Mouse (Mus musculus) spleen, adult 18-20 months (tissue): ENCODE results near the gene Nelfb.
A peak's percentile ranks its signal among the peaks of the same experiment; 100 is the strongest.
"Not testable (repeated sequence)": the region's sequence is repeated elsewhere in the genome, so short reads cannot be mapped to it uniquely, and the experiment has no call there.

ENCODE experiments used
- DNase-seq, 2 experiments: peaks; one replicate each; pipeline ENCODE4 v3.0.0; 2022; ENCODE audit warnings: mixed read lengths in 2 of 2

The Nelfb gene

GRCm38 (mm10) chr2:25211121-25211670 is at the start of gene Nelfb:
Gene Nelfb (minus strand): TSS chr2:25211489.
- DNase-seq = peak; percentile 86 to 91

GRCm38 (mm10) chr2:25258887-25259286 is 47.6 kb upstream of the Nelfb start:
- no peak for DNase-seq

DNA sequence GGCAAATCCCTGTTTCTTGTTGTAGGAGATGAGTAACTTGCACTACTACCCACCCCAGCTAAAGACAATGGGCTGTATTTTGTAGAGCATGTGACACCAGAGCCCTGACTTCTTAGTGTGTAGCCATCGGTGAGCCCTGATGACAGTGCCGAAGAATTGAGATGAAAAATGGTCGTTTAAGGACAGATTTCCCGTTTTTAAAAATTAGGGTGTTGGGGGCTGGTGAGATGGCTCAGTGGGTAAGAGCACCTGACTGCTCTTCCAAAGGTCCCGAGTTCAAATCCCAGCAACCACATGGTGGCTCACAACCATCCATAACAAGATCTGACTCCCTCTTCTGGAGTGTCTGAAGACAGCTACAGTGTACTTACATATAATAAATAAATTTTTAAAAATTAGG is 46.0 kb upstream of the Nelfb start:
- DNase-seq = not testable (repeated sequence)

DNA sequence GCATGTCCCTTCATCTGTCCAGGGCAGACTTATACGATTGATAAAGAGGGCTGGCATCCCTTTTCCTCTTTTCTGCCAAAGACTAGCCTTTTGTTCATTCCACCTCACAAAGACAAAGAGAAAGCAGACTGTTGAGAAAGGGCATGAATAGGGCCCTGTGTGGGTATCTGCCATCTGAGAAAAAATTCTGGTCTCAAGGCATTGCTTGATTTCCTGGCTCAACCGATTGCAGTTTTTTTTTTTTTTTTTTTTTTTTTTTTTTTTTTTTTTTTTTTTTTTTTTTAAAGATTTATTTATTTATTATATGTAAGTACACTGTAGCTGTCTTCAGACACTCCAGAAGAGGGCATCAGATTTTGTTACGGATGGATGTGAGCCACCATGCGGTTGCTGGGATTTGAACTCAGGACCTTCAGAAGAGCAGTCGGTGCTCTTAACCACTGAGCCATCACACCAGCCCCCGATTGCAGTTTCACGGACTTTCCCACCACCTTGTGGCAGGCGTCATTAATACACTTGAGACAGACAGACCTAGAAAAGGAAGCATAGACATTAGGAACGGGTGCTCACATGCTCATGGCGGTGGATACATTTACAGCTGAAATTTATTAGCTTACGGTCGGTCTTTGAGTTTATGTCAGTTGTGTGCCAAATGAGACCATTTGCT is 45.3 kb upstream of the Nelfb start:
- peak in 1 of 2 experiments; percentile 59 for DNase-seq

DNA sequence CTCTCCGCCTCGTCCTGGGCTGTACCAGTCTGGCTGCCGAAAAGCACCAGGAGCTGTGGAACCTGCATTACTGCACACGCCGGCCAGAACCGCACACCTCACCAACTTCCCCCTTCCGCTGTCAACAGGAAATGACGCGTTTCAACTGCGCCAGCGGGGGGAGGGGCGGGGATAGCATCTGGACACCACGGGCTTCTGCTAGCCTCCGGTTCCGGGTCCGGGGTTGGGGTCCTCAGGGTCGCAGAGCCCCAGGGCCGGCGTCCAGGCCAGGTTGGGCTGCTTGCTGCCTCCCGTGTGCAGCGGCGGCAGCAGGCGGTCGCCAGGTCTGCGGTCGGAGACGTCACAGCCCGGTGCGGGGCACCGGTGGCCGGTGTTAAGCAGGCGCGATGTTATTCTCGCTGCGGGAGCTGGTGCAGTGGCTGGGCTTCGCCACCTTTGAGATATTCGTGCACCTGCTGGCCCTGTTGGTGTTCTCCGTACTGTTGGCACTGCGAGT is 44.0 kb upstream of the Nelfb start, which contains the start of gene Tmem203:
Tmem203 (plus strand) TSS at position 156 of the 496 bp plus-strand sequence.
- DNase-seq = peak; percentile 72 to 84

- peak in 1 of 2 experiments; percentile 28 for DNase-seq
Measured at GRCm38 (mm10) chr2:25252331-25252730, 41.0 kb upstream of the Nelfb start.

GRCm38 (mm10) chr2:25246183-25247072 is 35.1 kb upstream of the Nelfb start, which contains the start of gene AL732309.1:
Gene AL732309.1 (minus strand): TSS chr2:25246863.
- DNase-seq = no peak

DNA sequence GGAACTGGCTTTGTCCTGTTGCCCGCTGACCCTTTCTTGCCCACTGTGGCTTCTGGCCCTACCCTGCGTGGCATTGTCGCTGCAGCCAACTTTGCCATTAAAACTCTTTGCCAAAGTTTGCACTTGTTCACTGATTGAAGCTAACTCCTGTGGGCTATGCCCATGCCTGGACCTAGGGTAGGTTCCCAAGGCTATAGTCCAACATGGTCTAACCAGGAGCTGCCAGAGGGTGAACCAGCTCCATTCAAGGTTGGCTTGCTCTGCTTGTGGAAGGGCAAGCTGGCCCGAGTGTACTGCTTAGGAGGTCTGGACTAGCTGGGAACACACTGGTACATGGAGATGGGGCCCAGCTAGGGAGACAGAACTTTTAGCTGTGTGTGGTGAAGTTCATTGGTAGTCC is 32.9 kb upstream of the Nelfb start:
- DNase-seq = no peak

DNA sequence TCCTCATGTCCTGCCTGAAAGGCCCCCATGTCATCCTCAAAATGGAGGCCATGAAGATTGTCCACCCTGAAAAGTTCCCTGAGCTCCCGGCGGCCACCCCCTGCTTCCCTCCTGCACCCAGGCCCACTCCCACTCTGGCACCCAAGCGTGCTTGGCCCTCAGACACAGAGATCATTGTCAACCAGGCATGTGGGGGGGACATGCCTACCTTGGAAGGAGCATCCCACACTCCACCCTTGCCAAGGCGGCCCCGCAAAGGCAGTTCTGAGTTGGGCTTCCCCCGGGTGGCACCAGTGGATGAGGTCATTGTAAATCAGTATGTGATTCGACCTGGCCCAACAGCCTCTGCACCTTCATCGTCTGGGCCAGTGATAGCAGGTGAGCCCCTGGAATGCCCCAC is 32.1 kb upstream of the Nelfb start:
- no peak for DNase-seq

- DNase-seq = no peak
Measured at GRCm38 (mm10) chr2:25242101-25242506, 30.8 kb upstream of the Nelfb start, which contains the start of the genes Rnf208 and Cysrt1. Gene Rnf208 (plus strand): TSS chr2:25242255. Gene Cysrt1 (minus strand): TSS chr2:25242452.

GRCm38 (mm10) chr2:25241438-25241775 is 30.1 kb upstream of the Nelfb start:
- DNase-seq = no peak

DNA sequence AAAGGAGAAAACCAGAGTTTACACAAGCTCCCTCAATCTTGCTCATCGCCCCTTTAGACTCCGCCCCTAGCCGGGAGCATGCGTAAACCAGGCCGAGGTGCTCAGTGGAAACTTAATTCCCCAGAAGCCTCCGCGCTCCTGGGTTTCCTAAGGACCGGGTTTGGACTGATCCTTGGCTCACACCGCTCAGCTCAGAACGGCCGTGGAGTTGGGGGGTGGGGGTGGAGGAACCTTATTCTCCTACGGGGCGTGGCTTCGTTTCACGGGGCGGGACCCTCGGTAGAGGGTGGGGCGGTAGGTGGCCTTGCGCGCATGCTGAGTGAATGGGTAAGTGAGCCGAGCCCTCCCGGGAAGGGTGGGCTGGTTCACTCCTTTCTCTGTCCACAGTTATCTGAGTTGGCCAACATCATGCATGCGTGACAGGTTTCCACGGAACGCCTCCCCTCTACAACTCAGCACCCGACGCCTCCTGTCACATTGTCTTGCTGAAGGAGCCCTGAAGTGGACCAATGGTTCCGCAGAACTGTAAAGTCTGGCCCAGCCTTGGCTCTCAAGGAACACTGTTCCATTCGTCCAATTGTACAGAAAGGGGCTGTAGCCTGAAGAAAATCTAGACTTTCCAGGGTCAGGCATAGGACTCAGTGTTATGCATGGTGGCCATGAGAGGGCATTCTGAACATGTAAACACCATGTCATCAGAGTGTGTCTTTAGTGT is 29.6 kb upstream of the Nelfb start:
- peak in 1 of 2 experiments; percentile 52 for DNase-seq

DNA sequence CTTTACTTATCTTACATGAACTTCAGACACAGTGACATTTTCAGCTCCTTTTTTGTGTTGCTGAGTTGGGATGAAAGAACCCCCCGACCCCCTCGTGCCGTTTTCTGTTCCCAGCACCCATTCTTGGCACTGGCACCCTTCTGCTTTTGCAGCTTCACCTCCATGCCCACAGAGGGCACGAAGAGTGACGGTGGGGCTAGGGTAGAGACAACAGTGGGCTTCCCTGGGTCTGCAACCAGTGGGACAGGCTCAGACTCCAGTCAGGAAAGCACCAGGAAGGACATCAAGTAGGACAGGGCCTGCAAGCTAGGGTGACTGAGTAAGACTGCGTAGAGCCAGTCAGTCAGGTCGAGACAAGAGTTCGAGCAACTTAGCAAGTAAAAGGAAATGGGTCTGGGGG is 29.0 kb upstream of the Nelfb start:
- DNase-seq = no peak

DNA sequence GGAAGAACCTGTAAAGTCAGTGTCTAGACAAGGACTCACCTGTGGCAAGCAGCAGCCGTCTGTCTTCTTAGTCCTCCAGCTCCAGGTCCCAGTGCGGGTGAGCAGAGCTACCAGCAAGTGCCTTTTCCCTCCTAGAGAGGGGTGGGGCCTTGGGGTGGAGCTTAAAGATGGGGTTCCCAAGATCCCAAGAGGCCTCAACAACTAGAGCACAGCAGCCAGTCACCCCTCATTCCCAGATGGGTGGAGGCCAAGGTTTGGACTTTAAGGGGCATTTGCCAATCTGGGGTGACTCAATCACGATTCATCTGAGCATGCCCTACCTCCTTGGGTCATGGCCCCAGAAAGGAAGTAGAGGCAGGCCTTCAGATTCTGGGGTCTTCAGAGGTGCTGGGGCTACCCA is 28.5 kb upstream of the Nelfb start:
- no peak for DNase-seq

- no peak for DNase-seq
Measured at GRCm38 (mm10) chr2:25238106-25238505, 26.8 kb upstream of the Nelfb start.

DNA sequence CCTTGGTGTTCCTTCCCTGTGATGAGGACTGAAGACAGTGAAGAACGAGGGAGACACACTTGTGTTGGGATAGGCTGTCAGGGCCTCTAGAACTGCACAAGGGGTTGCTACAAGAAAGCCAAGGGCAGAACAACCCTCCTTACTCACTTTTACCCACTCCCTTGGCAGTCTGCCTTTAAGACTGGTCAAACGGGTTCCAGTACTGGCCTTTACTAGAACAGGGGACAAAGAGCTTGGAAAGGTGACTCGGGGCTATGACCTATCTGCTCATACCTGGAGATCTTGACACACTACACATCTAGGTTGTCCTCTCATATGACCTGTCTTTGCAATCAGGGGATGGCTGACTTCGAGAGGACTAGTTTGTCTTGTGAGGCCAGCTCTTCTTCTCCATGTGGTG is 26.2 kb upstream of the Nelfb start:
- DNase-seq = no peak

DNA sequence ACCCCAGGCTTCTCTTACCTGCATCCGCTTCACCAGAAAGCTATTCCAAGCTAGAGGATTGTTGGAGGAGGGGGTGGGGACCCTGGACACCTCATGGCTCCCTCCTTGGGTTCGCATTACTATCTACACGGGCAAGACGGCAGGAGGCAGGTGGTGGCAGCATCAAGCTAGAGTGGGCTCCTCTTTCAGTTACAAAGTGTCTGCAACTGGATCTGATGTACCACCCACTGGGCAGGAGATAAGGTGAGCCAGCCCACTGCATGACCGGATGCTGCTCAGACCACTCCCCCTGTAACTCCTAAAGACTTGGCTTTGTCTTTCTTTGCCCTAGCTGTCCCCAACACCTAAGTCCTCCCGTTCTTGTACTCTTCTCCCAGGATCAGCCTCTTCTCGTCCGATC is 25.3 kb upstream of the Nelfb start, which contains the start of gene Rnf224:
Rnf224 (minus strand) TSS at position 174 of the 400 bp plus-strand sequence.
- DNase-seq = no peak

GRCm38 (mm10) chr2:25234551-25235220 is 23.4 kb upstream of the Nelfb start:
- no peak for DNase-seq

DNA sequence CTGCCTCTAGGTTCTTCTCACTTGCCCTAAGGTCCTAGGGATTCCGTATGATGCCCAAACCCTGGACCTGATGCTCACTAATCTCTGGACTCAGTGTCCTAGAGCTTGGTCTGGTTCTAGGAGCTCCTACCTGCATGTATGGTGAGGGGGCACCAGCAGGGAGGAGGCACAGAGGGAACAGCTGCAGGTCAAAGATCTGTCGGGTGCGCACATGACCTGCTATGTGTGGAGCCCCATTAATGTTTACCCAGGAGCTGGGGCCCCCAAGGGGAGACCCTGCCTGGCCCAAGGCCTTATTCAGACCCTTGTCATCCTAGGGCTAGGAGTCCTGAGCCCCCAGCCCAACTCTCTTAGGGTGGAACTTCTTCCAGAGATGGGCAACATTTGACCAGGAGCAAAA is 22.8 kb upstream of the Nelfb start, which contains the start of gene Slc34a3:
Slc34a3 (minus strand) TSS at position 315 of the 400 bp plus-strand sequence.
- DNase-seq = no peak

GRCm38 (mm10) chr2:25233421-25233820 is 22.1 kb upstream of the Nelfb start:
- no peak for DNase-seq

DNA sequence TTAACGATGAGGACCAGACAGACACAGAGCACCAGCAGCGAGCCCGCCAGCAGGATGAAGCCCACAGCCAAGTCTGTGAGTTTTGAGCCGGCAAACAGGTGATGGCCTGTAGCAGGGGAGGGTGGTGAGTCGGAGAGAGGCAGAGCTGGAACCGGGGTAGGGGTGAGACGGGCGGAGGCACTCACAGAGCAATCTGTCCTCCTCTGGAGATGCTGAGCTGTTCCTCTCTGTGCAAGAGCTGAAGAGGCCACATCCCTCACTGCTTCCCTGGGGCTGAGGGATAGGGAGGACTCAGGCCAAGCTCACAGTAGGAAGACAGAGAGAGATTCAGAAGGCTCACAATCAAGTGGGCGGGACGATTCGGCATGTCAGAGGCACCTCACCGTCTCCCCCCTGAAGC is 19.7 kb upstream of the Nelfb start:
- DNase-seq = no peak

GRCm38 (mm10) chr2:25230581-25230980 is 19.3 kb upstream of the Nelfb start:
- DNase-seq = no peak
